Mouse (Mus musculus) adrenal gland, postnatal 25 days (tissue): ENCODE data around the gene Wdpcp. TPM values are rescaled to one million over a fixed set of nuclear protein-coding genes. Genes with fewer than 3 reads are reported as not detected.

Experiments used
- DNase-seq: peaks from one replicate; pipeline ENCODE4 v3.0.0; 2021; ENCODE audit warnings: mixed read lengths
- total RNA-seq: library from RNA; stranded (reverse); gene quantifications from 2 replicates; pipeline ENCODE4 v1.2.3, GENCODE M21; 2021

Gene Wdpcp
- total RNA-seq, 1 experiment from 2014 or later, result 12.5 TPM

DNA sequence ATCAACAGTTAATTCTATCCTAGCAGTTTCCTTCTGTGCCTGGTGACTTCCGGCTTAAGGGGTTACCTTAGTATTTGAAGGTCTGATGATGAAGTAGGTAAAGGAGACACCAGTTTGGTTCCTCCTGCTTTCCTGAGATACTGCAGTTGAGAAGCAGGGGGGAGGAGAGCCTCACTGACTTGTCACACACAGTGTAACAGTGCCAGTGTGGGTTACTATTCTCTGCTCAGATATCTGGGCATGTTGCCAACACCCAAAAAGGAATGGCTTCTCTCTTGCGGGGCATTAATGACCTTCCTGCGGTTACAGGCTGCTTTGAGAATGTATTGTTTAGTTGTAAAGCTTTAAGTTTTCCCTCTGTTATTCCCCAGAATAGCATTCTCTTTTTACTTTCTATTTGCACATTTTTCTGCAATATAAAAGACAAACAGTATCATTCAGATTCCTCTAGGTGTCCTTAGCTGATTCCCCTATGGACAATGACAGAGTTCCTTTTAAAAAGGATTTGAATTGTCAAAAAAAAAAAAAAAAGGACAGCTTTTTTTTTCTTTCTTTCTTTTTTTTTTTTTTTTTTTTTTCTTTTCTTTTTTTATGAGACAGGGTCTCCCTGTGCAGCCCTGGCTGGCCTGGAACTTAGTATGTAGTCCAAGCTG is 2.5 kb upstream of the Wdpcp start:
- DNase-seq, result peak; percentile 36

DNA sequence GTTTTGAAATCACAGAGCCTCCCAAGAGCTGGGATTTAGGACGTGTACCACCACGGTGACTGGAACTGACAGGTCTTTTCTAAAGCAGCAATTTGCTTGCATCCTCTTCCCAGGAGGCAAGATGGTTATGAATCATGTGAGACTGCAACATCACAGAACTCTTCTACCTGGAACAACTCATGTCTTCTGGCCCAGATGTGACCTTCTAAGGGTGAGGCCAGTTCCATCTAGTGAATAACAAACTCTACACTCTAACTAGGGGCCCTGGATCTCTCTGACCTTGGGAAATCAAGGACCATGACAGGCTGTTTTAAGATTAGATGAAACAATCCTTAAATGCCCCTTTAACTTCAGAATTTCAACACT is 1.9 kb upstream of the Wdpcp start:
- no peak for DNase-seq

- no peak for DNase-seq
These were observed 1.1 kb upstream of the Wdpcp start for GRCm38 (mm10) chr11:21570973-21571372.

DNA sequence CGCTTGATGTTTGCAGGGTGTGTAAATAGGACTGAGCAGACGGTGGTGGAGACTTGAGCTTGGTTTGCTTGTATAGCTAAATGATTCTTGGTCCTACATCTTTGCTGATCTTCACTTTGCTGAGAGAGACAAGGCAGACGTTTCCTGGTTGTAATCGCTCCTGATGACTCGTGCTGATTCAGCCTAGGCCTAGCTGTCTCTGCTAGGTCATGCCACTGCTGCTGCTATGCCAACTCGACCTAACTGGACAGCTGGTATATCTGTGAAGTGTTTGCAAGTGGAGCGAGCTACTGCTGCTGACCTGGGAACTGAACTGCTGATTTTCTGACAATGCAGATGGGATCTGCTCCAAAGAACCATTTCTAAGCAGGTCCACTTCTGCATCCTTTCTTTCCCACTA is 9.4 kb downstream of the Wdpcp start:
- peak; percentile 24 for DNase-seq

DNA sequence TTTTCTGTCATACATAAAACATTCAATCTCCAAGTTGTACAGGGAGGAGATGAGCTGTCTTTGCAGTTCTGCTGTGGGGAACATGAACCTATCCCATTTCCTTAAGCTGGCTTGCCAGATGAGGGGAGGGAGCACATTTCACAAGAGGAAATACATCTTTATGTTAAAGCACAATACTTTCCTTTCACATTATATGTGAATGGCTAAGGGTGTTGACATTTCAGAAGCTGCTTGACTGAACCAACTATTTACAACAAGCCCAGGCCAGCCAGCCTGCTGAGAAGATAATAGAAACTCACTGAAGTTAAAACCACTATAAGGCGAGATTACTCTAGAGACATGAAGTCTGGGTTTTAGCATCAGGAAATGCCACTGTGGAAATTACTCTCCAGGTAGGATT is 11.3 kb downstream of the Wdpcp start:
- DNase-seq, result no peak

- DNase-seq, result no peak
These were observed 30.5 kb downstream of the Wdpcp start for GRCm38 (mm10) chr11:21602497-21602896.

DNA sequence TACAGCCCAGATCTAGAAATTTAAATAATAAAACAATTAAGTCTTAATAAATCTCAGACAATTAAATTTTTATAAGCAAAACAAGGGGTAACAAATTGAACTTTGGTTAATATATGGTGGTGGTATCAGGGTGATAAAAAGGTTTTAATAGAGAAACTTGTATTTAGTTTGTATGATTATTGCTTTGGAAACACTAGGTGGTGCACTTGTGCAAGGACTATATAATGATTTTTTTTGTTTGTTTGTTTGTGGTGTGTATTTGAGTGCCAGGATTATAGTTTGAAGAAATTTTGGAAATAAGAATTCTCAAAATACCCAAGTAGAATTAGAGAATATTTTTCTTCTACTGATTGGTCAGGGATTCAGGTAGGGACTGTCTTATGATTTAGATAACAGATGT is 43.9 kb downstream of the Wdpcp start:
- DNase-seq, result no peak

DNA sequence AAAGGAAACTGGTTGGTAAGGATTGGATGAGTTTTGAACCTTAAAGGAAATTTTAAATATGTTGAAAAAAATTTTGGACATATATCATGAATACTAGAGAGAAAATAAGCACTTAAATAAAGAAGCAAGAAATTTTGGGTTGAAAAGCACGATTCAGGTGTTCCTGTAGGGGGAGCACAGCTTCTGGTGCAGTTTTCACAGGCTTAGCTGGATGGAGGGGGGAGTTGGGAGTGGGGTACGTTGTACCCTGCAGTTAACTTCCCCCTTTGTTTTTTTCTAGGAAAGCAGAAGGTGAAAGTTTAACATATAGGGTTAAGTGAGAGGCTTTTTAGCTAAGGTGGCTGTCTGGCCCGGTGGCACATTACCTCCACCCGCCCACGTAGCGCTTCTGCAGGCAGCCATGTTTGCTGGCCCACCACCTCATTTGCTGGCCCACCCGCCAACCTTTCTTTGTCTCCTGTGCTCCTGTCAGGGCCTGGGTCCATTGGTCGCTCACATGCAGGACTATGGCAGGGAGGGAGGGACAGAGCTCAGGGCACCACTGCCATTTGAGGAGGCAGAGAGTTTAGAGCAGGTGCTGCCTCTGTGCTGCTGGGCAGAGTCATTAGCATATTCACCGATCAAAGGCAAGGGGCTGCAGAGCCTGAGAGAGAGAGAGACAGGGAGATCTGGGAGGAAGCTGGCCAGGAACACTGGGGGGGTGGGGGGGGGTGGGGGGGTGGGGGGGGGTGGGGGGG is 62.3 kb downstream of the Wdpcp start:
- no peak for DNase-seq

DNA sequence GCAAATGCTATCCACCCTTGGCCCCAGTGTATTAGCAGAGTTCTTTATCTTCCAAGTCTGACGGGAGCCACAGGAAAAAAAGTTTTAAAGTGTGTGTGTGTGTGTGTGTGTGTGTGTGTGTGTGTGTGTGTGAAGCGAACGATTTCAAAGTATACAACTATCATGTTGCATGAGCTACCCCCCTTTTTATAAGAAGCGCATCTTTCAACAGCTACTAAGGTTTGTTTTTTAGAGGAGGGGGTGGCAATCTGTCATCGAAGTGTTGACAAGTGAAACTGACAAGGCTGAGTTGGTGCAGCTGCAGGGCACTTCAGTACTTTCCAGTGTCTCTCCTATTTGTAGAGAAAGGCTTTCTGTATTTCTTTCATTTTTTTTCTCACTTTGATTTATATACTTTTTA is 66.3 kb downstream of the Wdpcp start:
- DNase-seq, result no peak

- DNase-seq, result peak; percentile 37
These were observed 67.5 kb downstream of the Wdpcp start for GRCm38 (mm10) chr11:21639534-21639933.

DNA sequence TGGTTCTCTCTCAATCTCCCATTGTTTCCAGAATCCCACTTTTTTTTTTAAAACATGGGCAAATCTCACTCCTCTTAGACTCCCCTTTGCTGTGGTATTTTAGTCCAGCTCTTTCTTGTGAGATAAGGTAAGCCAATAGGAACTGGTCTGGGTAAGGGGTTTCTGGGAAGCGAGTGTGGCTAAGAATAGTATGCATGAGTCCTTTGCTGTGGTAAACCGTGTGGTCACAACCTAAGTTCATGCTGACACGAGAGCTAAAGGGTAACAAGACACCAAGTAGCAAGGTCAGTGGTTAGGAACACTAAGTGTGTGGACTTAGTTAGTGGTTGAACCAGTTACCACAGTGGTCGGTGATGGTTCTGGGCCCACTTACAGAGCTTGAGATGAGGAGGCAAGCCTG is 72.2 kb downstream of the Wdpcp start:
- no peak for DNase-seq

- no peak for DNase-seq
These were observed 74.1 kb downstream of the Wdpcp start for GRCm38 (mm10) chr11:21646136-21646535.

DNA sequence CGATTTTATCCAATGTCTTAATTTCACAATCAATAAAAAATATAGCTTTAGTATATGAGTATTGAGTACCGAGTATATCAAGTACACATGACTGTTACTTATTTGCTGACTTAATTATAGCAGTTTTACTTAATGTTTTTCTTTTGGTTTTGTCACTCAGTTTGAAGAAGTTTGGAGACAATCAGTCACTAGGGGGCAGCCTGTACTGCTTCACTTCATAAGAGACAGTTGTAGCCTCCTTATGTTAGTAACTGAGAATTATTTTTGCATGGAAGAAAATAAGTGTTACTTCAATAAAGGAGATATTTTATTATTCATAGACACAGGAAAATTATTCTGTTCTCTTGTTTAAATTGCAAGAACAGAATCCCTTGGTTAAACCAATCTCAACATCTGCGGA is 87.0 kb downstream of the Wdpcp start:
- DNase-seq, result peak; percentile 9

DNA sequence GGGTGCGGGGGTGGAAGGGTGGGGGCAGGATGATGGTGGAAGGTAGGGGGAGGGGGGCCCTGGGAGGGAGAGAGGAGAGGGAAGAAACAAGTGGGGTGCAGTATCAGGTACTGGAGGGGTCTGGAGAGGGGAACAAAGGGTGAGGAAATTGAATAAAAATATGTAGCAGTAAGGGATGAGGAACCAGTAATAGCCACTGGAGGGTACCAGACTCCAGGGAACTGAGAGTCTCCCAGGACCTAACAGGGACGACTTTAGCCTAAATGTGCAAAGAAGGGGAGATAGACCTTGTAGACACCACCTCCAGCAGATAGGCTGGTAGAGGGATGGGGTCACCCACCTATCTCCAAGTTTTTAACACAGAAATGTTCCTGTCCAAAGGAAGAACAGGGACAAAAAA is 105.0 kb downstream of the Wdpcp start:
- no peak for DNase-seq

DNA sequence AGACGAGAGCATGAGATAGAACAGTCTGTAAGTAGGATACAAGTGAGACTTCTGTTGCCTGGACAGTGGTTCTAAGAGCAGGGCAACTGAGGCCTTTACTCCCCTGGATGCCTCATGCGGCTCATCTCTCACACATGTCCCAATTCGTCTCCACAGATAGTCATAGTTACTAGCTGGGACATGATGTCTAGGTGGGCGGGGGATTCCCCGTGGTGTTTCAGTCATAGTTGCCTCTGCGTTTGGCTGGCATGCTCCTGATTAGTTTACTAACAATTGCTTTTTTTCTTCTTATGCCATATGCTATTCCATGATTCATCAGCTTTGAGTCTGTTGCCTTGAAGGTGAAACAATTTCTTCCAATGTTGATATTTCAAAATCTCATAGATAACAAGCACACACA is 116.4 kb downstream of the Wdpcp start:
- DNase-seq, result no peak

GRCm38 (mm10) chr11:21690730-21691129 is 118.7 kb downstream of the Wdpcp start:
- no peak for DNase-seq

GRCm38 (mm10) chr11:21694087-21694486 is 122.1 kb downstream of the Wdpcp start:
- no peak for DNase-seq

DNA sequence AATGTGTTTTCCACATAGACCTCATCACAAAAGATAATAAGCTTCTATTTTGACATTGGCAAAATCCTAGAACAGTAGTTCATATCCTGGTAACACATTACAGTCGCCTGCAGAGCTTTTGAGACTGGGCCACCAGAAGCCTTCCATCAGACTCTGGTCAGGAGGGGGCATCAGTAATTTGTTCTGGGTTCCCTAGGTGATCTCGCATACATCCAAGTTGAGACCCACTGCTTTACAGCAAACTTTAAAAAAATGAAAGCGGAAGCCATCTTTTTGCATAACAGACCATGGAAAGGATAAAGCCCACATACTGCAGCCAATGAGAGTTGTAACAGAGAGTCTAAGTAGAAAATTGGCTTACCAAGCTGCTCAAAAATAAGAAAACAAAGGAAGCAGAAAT is 125.6 kb downstream of the Wdpcp start:
- no peak for DNase-seq

- DNase-seq, result no peak
These were observed 141.5 kb downstream of the Wdpcp start for GRCm38 (mm10) chr11:21713508-21713907.

DNA sequence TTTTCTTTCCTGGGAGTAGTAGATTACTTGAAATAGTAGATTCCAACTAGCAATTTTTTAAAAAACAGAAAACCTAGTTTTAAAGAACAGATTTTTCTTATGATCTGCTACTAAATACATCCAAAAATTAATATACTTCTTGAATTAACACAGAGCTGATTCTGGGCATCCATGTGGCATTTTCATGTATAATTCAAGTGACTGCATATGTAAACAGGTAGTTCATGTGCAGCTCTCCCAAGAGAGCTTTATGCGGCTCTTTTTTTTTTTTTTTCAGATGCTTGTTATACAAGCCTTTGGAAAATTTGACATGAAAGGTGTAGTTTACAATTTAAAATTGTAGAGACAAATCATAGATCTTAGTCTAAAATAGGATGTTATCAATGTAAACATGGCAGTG is 142.0 kb downstream of the Wdpcp start:
- DNase-seq, result no peak

DNA sequence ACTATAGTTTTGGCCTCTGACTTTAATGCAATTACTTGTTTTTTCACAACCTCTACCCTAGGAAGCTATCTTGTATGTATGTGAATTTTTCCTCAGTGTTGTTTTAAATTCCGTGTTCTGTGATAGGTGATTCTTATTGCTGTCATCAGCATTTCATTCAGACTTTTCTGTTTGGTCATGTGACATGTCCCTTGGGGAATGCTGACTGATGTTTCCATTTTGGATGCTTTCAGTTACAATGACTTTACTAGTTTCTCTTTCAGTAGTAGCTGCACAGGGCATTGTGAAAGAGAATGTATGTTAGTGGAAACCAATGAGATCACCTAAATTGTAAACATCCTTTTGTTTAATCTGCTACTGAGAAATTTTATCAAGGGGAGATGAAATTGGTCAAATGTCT is 154.3 kb downstream of the Wdpcp start:
- no peak for DNase-seq

- DNase-seq, result no peak
These were observed 157.0 kb downstream of the Wdpcp start for GRCm38 (mm10) chr11:21729056-21729455.

- no peak for DNase-seq
These were observed 157.9 kb downstream of the Wdpcp start for GRCm38 (mm10) chr11:21729961-21730360.

DNA sequence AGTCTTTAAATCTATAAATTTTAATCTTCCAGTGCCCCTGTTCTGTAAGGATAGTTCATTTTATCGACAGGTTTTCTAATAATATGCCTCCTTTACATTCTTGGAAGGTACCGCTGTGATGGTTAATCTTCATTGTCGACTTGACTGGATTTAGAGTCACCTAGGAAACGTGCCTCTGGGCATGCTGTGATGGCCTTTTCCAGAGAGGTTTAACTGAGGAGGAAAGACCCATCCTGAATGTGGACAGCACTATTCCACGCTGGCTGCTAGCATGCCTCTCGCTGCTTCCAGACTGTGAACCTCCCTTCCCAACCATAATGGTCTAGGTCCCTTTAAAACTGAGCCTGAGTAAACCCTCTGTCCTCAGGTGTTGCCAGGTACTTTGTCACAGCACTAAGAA is 163.2 kb downstream of the Wdpcp start:
- DNase-seq, result no peak
